Mouse (Mus musculus): ENCODE results near the gene Pfdn6. TPM values are rescaled to one million over a fixed set of nuclear protein-coding genes. Genes with fewer than 3 reads are reported as not detected.
"Not testable (repeated sequence)": the region's sequence is repeated elsewhere in the genome, so short reads cannot be mapped to it uniquely, and the experiment has no call there.

The Pfdn6 gene
- 175 and 201 TPM in 2 replicates for total RNA-seq (2012; rRNA removed)

DNA sequence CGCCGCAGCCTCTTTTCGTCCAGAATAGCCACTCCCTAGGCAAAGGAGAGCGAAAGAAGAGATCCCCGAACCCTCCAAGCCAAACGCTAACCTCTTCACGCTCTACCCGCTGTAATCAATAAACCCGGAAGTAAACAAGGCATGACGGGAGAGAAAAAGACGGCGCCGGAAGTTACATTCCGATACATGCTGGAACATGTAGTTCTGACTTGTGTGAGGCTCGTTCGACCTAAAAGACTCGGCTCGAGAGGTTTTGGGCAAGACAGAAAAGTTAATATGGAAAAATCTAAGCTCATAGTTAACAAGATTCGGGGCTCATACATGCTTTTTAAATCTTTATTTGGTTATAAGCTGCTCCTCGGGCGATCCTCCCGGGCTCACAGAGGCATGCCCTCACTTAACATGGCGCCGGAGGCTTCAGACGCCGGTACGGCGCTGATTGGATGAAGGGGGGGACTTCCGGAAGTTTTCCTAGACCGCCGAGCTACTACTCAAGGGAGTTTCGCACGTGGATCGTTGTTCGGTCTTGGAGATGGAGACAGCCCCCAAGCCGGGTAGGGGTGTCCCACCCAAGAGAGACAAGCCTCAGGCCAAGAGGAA lies at the start of gene Pfdn6, which contains the start of gene Wdr46:
TSS of gene Pfdn6 (minus strand) at position 138 of the 600 bp plus-strand sequence.
TSS of gene Wdr46 (plus strand) at position 455 of the 600 bp plus-strand sequence.
- Histone ChIP-seq H3K4me3 (ENCODE audit: insufficient read depth in 1 of 2, low read depth in 1 of 2, low read length in 2 of 2, poor library complexity in 1 of 2, severe bottlenecking in 1 of 2) (peak within 1 kb of the TSS; percentile 87 to 96), H3K9me3 (ENCODE audit: control insufficient read depth, insufficient read depth, low read depth, low read length) (no peaks in the 10 kb centered on the region), H3K27ac (ENCODE audit: insufficient read depth, low read depth, low read length, poor library complexity, severe bottlenecking) (0 out of 2 replicates have a peak within 1 kb of the TSS, but pooled peaks have one; percentile 20), H3K36me3 (ENCODE audit: control insufficient read depth, insufficient read depth, low read length, poor library complexity, severe bottlenecking) (peaks cover 48% of the 10 kb centered on the region), H3K9ac (ENCODE audit: insufficient read depth, low read depth, low read length, poor library complexity, severe bottlenecking) (peak within 1 kb of the TSS; percentile 93), H3K4me1 (ENCODE audit: control insufficient read depth in 2 of 2, insufficient read depth in 2 of 2, low read length in 2 of 2, poor library complexity in 1 of 2) (peaks cover 3 to 14% of the 10 kb centered on the region in 2 experiments; a peak in 2 of 4 replicates)
- peak; percentile 92 for DNase-seq (ENCODE audit: low read depth, low spot score)
- in situ Hi-C loops (cut with MboI; ENCODE audit: low sequenced_read_pairs in 2 of 2, unreplicated experiment in 2 of 2) = no loop called here
- TF ChIP-seq HCFC1 (IDR thresholded peaks at IDR 0.05; ENCODE audit: borderline replicate concordance, insufficient read depth, low read length) (peak; percentile 95), CHD2 (IDR thresholded peaks at IDR 0.05; ENCODE audit: low read depth, low read length) (peak; percentile 86), MAFK (IDR thresholded peaks at IDR 0.05; ENCODE audit: insufficient read depth, low read depth, low read length) (no peak)

DNA sequence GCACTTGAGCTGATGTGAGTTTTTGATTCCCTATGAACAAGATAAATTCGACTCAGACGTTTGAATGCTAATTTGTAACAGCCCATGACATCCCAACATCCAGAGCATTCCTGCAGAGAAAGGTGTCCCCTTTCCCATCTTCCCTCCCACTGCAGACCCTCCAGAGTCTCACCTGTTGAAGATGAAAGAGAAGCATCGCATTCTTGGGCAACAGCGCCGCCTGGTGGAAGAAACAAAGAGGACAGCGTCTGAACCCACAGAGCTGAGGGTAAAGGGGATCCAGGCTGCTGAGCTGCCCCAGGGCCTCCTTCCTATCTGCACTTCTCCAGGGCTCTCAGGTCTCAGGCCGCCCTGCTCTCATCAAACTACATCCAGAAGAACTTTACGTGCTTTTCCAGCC lies 42.0 kb upstream of the Pfdn6 start:
- H3K9me3 ChIP-seq (ENCODE audit: control insufficient read depth, insufficient read depth, low read depth, low read length); H3K36me3 ChIP-seq (ENCODE audit: control insufficient read depth, insufficient read depth, low read length, poor library complexity, severe bottlenecking); in situ Hi-C loops (cut with MboI; ENCODE audit: low sequenced_read_pairs in 2 of 2, unreplicated experiment in 2 of 2); H3K9ac ChIP-seq (ENCODE audit: insufficient read depth, low read depth, low read length, poor library complexity, severe bottlenecking); H3K27ac ChIP-seq (ENCODE audit: insufficient read depth, low read depth, low read length, poor library complexity, severe bottlenecking): not testable (repeated sequence)
- H3K4me3 ChIP-seq (ENCODE audit: insufficient read depth in 1 of 2, low read depth in 1 of 2, low read length in 2 of 2, poor library complexity in 1 of 2, severe bottlenecking in 1 of 2) = peak overlapping the region in 1 of 2 experiments; percentile 83; a peak in 3 of 4 replicates
- peak; percentile 68 for DNase-seq (ENCODE audit: low read depth, low spot score)
- peaks cover 5 to 13% of the 10 kb centered on the region in 2 experiments; a peak in 3 of 4 replicates for H3K4me1 ChIP-seq (ENCODE audit: control insufficient read depth in 2 of 2, insufficient read depth in 2 of 2, low read length in 2 of 2, poor library complexity in 1 of 2)

DNA sequence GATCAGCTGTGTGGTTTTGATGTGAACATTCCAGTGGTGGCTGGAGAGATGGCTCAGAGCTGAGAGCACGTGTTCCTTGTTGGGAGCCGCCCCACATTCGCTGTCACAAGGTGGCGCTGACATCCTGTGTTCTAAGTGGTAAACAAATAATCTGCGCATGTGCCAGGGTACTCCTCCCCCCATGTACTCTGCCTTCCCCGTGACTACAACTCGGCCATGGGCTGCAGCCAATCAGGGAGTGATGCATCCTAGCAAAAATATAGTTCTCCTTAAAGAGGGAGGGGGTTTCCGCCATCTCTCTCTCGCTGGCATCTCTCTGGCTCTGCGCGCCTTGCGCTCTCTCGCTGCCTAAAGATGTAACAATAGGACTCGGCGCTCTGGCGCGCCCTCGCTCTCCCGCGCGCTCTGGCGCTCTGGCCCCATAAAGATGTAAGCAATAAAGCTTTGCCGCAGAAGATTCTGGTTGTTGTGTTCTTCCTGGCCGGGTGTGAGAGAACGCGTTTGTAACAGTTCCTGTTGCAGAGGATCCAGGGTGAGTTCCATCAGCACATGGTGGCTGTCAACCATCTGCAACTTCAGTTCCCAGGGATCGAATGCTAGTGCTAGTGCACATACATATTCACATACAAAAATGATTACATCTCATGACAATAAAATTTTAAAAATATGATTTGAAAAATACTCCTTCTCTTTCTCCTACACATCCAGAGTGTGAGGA lies 41.2 kb upstream of the Pfdn6 start:
- peak overlapping the region; percentile 64 for H3K27ac ChIP-seq (ENCODE audit: insufficient read depth, low read depth, low read length, poor library complexity, severe bottlenecking)
- H3K36me3 ChIP-seq (ENCODE audit: control insufficient read depth, insufficient read depth, low read length, poor library complexity, severe bottlenecking); H3K9me3 ChIP-seq (ENCODE audit: control insufficient read depth, insufficient read depth, low read depth, low read length); in situ Hi-C loops (cut with MboI; ENCODE audit: low sequenced_read_pairs in 2 of 2, unreplicated experiment in 2 of 2): not testable (repeated sequence)
- peak overlapping the region; percentile 78 for H3K9ac ChIP-seq (ENCODE audit: insufficient read depth, low read depth, low read length, poor library complexity, severe bottlenecking)
- peaks cover 5 to 13% of the 10 kb centered on the region in 2 experiments; a peak in 3 of 4 replicates for H3K4me1 ChIP-seq (ENCODE audit: control insufficient read depth in 2 of 2, insufficient read depth in 2 of 2, low read length in 2 of 2, poor library complexity in 1 of 2)
- peak overlapping the region; percentile 72 to 83 for H3K4me3 ChIP-seq (ENCODE audit: insufficient read depth in 1 of 2, low read depth in 1 of 2, low read length in 2 of 2, poor library complexity in 1 of 2, severe bottlenecking in 1 of 2)
- DNase-seq (ENCODE audit: low read depth, low spot score) = peak; percentile 93

DNA sequence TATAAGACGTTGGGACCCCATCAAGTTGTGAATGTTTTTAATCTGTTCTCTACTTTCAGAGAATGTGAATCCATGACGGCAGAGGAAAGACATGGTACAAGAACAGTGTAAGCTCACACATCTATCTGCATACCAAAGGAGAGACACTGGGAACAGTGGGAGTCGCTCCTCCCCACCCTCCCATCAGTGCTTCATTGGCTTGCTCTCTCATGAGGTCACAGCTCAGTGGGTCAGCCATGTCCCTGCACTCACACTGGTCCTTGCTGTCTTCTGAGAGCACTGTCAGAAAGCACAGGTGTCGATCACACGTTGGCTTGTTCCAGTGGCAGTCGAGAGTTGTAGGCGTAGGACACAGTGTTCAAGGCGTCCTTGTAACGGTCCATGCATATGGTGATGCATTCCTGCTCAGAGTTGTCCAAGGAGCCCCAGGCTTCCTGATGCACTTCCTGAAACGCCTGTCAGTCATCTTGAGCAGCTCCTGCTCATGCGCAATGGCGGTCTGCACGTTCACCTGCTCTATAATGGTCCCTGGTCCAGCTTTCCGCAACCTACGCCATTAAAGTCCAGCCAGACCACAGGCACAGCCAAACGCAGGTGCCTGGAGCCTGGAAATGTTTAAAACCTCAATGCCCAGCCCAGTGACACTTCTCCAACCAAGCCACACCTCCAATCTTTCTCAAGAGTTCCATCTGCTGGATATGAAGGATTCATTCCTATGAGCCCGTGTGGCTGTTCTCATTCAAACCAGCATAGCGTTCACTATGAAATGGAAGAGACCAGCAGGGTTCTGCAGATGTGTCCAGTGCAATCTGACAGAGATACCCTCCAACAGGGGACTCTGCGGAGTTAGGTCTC lies 40.3 kb upstream of the Pfdn6 start:
- H3K9me3 ChIP-seq (ENCODE audit: control insufficient read depth, insufficient read depth, low read depth, low read length) = no peaks in the 10 kb centered on the region
- peak overlapping the region; percentile 27; the same call in 1 of the 2 replicates for H3K9ac ChIP-seq (ENCODE audit: insufficient read depth, low read depth, low read length, poor library complexity, severe bottlenecking)
- H3K36me3 ChIP-seq (ENCODE audit: control insufficient read depth, insufficient read depth, low read length, poor library complexity, severe bottlenecking) = no peaks in the 10 kb centered on the region; the same call in 1 of the 2 replicates
- no peak for DNase-seq (ENCODE audit: low read depth, low spot score)
- in situ Hi-C loops (cut with MboI; ENCODE audit: low sequenced_read_pairs in 2 of 2, unreplicated experiment in 2 of 2) = no loop called here
- H3K27ac ChIP-seq (ENCODE audit: insufficient read depth, low read depth, low read length, poor library complexity, severe bottlenecking) = peak overlapping the region; percentile 8; the same call in 1 of the 2 replicates
- TF ChIP-seq MAFK (IDR thresholded peaks at IDR 0.05; ENCODE audit: insufficient read depth, low read depth, low read length) = no peak
- peaks cover 5 to 13% of the 10 kb centered on the region in 2 experiments; a peak in 3 of 4 replicates for H3K4me1 ChIP-seq (ENCODE audit: control insufficient read depth in 2 of 2, insufficient read depth in 2 of 2, low read length in 2 of 2, poor library complexity in 1 of 2)
- H3K4me3 ChIP-seq (ENCODE audit: insufficient read depth in 1 of 2, low read depth in 1 of 2, low read length in 2 of 2, poor library complexity in 1 of 2, severe bottlenecking in 1 of 2) = peak overlapping the region in 1 of 2 experiments; percentile 14; a peak in 1 of 4 replicates

Measured in ES-E14 (cell line).